11 mouse cellular contexts compared by ENCODE assay signal in genomic region chr8:12397346-12397925, GRCm38 (mm10). TPM values are rescaled to one million over a fixed set of nuclear protein-coding genes. Genes with fewer than 3 reads are reported as not detected.
DNase-seq lines count a peak whose midpoint lies in the region; ATAC-seq and TF ChIP-seq lines count a peak whose summit lies in the region.
"Had no signal": no experiment of that assay in that cellular context is flagged by ENCODE, and none has a peak within 500 bp of the region (broad histone marks: within the 10 kb centered on the region; RNA-seq: fewer than 3 reads in every experiment).

No protein-coding gene starts in this region.

- H3K36me3 ChIP-seq in kidney, embryonic 16.5 days (ENCODE audit: insufficient read depth, low read length) = no peaks in the 10 kb centered on the region
- no peaks in the 10 kb centered on the region; the same call in 1 of the 2 replicates for H3K36me3 ChIP-seq in embryonic facial prominence, embryonic 10.5 days (replicated peaks)
- H3K36me3 ChIP-seq in hindbrain, embryonic 14.5 days (replicated peaks; ENCODE audit: control insufficient read depth, insufficient read depth) = no peaks in the 10 kb centered on the region
- no peaks in the 10 kb centered on the region for H3K36me3 ChIP-seq in midbrain, postnatal 0 days (ENCODE audit: insufficient read depth, low read length)

- H3K9me3 ChIP-seq in kidney, embryonic 16.5 days (ENCODE audit: low read length) = no peaks in the 10 kb centered on the region
- H3K9me3 ChIP-seq in embryonic facial prominence, embryonic 10.5 days = no peaks in the 10 kb centered on the region
- no peaks in the 10 kb centered on the region for H3K9me3 ChIP-seq in hindbrain, embryonic 14.5 days (ENCODE audit: control insufficient read depth, low read length)
- H3K9me3 ChIP-seq in midbrain, postnatal 0 days (ENCODE audit: low read length) = no peaks in the 10 kb centered on the region

- DNase-seq in kidney, adult 8-10 months = no peak
- DNase-seq in embryonic facial prominence, embryonic 10.5 days (ENCODE audit: low spot score) = peak; percentile 62
- peak; percentile 33 for DNase-seq in hindbrain, embryonic 14.5 days (ENCODE audit: low spot score)
- no peak for DNase-seq in midbrain, postnatal 0 days (ENCODE audit: low spot score)
- no peak for DNase-seq in urinary bladder, adult 18-20 months (ENCODE audit: low spot score in 2 of 2)
- no peak for DNase-seq in frontal cortex, postnatal 10 days (ENCODE audit: low spot score in 2 of 2)
- DNase-seq in yolk sac, embryonic 10.5 days (ENCODE audit: low spot score) = no peak
- DNase-seq: kidney, postnatal 14 days had no signal

- under 1% methylated on average over 56 of the region's 59 CpGs for WGBS in kidney, embryonic 16.5 days
- under 1% methylated on average over 59 of the region's 59 CpGs for WGBS in embryonic facial prominence, embryonic 10.5 days
- under 1% methylated on average over 58 of the region's 59 CpGs for WGBS in hindbrain, embryonic 14.5 days
- WGBS in midbrain, postnatal 0 days = under 1% methylated on average over 59 of the region's 59 CpGs

- no peak overlapping the region for H3K27ac ChIP-seq in kidney, embryonic 16.5 days (ENCODE audit: low read length)
- peak overlapping the region; percentile 88 for H3K27ac ChIP-seq in embryonic facial prominence, embryonic 10.5 days (replicated peaks)
- H3K27ac ChIP-seq in hindbrain, embryonic 14.5 days = peak overlapping the region; percentile 88
- H3K27ac ChIP-seq in midbrain, postnatal 0 days (ENCODE audit: low read depth, low read length) = peak overlapping the region; percentile 72

- H3K9ac ChIP-seq in kidney, embryonic 16.5 days (replicated peaks; ENCODE audit: low read length) = no peak overlapping the region
- peak overlapping the region; percentile 65 for H3K9ac ChIP-seq in hindbrain, embryonic 14.5 days
- peak overlapping the region; percentile 56 for H3K9ac ChIP-seq in midbrain, postnatal 0 days (replicated peaks; ENCODE audit: low read length, poor library complexity, severe bottlenecking)

- H3K27me3 ChIP-seq in kidney, embryonic 16.5 days (ENCODE audit: insufficient read depth, low read length) = peaks cover 96% of the 10 kb centered on the region
- peaks cover 100% of the 10 kb centered on the region for H3K27me3 ChIP-seq in embryonic facial prominence, embryonic 10.5 days (replicated peaks; ENCODE audit: low read depth, poor library complexity, severe bottlenecking)
- peaks cover 76% of the 10 kb centered on the region for H3K27me3 ChIP-seq in hindbrain, embryonic 14.5 days (ENCODE audit: control insufficient read depth, insufficient read depth, low read length)
- peaks cover 50% of the 10 kb centered on the region for H3K27me3 ChIP-seq in midbrain, postnatal 0 days (ENCODE audit: insufficient read depth, low read length)

- no peak for TF ChIP-seq CTCF in midbrain, postnatal 0 days (IDR thresholded peaks at IDR 0.05)

- peak overlapping the region; percentile 48 for H3K4me2 ChIP-seq in kidney, embryonic 16.5 days (replicated peaks; ENCODE audit: low read depth, low read length)
- peak overlapping the region; percentile 54 for H3K4me2 ChIP-seq in hindbrain, embryonic 14.5 days (replicated peaks)
- peak overlapping the region; percentile 56 for H3K4me2 ChIP-seq in midbrain, postnatal 0 days (ENCODE audit: low read depth, low read length, poor library complexity, severe bottlenecking)

- peaks cover 31% of the 10 kb centered on the region for H3K4me1 ChIP-seq in kidney, embryonic 16.5 days (ENCODE audit: insufficient read depth, low read length)
- H3K4me1 ChIP-seq in embryonic facial prominence, embryonic 10.5 days = peaks cover 44% of the 10 kb centered on the region
- peaks cover 8% of the 10 kb centered on the region; the same call in 1 of the 2 replicates for H3K4me1 ChIP-seq in hindbrain, embryonic 14.5 days (replicated peaks; ENCODE audit: control insufficient read depth, insufficient read depth, low read length)
- no peaks in the 10 kb centered on the region for H3K4me1 ChIP-seq in midbrain, postnatal 0 days (ENCODE audit: insufficient read depth, low read length)

- ATAC-seq in kidney, embryonic 16.5 days (ENCODE audit: low FRiP score, low TSS enrichment) = no peak
- ATAC-seq in hindbrain, embryonic 14.5 days (ENCODE audit: low FRiP score) = no peak
- ATAC-seq in midbrain, postnatal 0 days (ENCODE audit: low FRiP score) = no peak

- H3K4me3 ChIP-seq in kidney, embryonic 16.5 days (ENCODE audit: low read length) = peak overlapping the region; percentile 38
- peak overlapping the region; percentile 61 for H3K4me3 ChIP-seq in embryonic facial prominence, embryonic 10.5 days
- peak overlapping the region; percentile 44 for H3K4me3 ChIP-seq in hindbrain, embryonic 14.5 days (replicated peaks; ENCODE audit: low read length)
- H3K4me3 ChIP-seq in midbrain, postnatal 0 days (ENCODE audit: low read depth, low read length) = peak overlapping the region; percentile 44
- H3K4me3 ChIP-seq: myocyte had no signal

RNA-seq across cellular contexts. Expression of gene Sox1, which starts 2.3 kb away (rescaled TPM):
- not detected in 2 replicates for polyA plus RNA-seq in kidney, embryonic 16.5 days (2015; fragmentation: Nextera tagmentation; extraction: Ambion mirVana)
- polyA plus RNA-seq in embryonic facial prominence, embryonic 10.5 days (2016; fragmentation: Nextera tagmentation; extraction: Ambion mirVana) = 1.0 and 1.1 TPM in 2 replicates
- 1.9 and 2.5 TPM in 2 replicates for polyA plus RNA-seq in hindbrain, embryonic 14.5 days (2014; fragmentation: Nextera tagmentation; extraction: Ambion mirVana)
- 16.8 and 17.7 TPM in 2 replicates for total RNA-seq in midbrain, postnatal 0 days (2014; rRNA removed)
- 1.6 and 2.6 TPM in 2 replicates for polyA plus RNA-seq in midbrain, postnatal 0 days (2015; fragmentation: Nextera tagmentation; extraction: Ambion mirVana)
- total RNA-seq: MEL had no signal
- polyA plus RNA-seq: myocyte had no signal

Comparison
In these comparisons a context has a peak if more than half of its experiments do, and no peak if none do; other contexts are left out.
1. DNase-seq: peak in embryonic facial prominence, embryonic 10.5 days (single experiment) and hindbrain, embryonic 14.5 days (single experiment); none in kidney, adult 8-10 months (0 of 2), midbrain, postnatal 0 days (single experiment), urinary bladder, adult 18-20 months (0 of 2), frontal cortex, postnatal 10 days (0 of 2) and yolk sac, embryonic 10.5 days (single experiment).
2. Peak in every context shown above with its lines, with median percentiles within 50 percentile points of each other: H3K4me2 ChIP-seq and H3K4me3 ChIP-seq.